Mouse (Mus musculus): ENCODE data around the gene Gmcl1.
A peak's percentile ranks its signal among the peaks of the same experiment; 100 is the strongest.

Gmcl1 gene

DNA sequence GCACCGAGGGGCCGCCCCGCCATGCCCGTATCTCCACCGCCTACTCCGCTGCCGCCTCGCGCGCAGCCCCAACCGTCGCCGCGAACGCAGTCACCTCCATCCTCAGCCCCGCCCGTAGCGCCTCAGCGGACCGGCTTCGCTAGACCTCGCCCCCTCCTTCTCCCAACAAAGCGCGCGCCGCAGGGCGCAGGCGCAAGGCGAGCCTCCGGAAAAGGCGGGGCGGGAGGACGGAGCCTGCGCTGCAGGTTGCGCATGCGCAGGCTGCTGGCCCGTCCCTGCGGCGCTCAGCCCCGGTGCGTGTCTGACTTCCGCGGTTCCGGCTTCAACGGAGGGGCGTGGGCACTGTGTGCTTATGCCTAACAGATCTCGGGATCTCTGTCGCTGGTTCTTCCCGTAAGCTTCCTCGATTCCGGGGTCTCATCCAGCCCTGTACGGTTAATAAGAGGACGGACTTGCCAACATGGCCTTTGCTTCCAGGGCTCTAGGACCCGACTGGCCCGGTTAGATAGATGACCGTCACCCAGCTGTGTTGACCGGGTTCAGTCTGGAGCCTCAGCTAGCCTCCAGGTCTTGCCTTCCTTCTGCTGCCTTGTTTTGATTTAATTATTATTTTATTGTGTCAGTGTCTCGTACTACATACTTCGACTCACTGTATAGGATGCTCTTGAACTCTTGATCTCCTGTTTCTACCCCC lies at the start of gene Gmcl1:
Gene Gmcl1, minus strand, starts transcription at position 201 of the 694 bp plus-strand sequence.
- peak; percentile 96 for DNase-seq

DNA sequence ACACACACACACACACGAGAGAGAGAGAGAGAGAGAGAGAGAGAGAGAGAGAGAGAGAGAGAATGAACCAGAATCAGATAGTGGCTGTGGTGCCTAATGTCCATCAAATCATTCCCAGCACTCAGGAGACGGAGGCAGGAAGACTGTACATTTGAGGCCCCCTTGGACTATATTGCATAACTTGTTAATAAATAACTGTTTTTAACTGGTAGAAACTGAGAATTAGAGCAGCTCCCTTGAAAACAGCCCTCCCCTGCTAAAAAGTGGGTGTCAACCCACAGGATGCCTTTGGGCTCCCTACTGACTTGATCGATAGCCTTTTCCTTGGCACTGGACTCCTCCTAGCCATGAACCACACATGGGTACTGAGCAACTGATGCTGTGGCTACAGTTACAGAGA lies 49.2 kb upstream of the Gmcl1 start:
- DNase-seq = no peak

- no peak for DNase-seq
Observed at GRCm38 (mm10) chr6:86781361-86781957, 48.3 kb upstream of the Gmcl1 start.

DNA sequence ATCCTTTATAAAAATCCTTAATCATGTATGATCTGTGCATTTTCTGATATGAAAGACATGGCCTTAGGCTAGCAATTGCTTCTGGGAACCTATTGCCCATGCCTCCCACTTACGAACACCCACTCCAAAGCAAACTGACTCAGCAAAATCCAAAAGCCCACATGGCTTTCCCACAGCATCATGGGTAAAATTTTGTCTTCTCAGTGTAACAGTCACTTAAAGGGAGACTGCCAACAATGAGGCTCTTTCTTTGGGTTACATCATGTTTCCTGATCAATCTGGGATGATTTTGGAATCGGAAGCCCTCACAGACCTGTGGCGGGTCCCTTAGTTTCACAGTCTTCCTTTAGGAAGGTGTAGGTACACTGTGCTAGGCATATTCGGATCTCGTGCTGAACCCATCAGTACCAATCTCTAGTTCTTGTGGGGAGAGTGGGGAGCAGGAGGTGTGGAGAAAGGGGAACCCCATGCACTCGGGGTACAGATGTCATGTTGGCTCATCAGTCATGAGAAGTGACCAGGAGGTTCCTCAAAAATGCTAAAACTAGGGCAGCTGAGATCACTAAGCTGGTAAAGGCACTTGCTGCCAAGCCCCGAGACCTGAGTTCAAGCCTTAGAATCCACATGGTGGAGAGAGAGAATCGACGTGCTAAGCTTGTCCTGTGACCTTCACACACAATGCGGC lies 45.9 kb upstream of the Gmcl1 start:
- DNase-seq = no peak

DNA sequence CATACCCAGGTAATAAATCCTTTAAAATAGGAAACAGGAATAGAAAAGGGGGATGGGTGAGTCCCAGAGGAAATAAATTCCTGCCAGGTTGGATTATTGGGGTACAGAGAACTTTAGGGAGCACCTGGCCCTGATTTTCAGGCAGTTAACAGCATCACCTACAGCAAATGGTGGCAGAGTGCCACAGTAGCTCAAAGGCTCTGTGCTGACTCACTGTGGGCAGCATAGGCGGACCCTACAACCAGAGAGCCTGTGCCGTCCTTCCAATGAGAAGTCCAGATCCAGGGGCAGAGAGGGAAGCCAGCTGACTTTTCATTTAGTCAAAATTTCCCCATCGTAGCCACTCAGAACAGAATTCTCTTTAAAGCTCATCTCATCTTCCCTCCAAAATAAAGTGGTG lies 44.0 kb upstream of the Gmcl1 start:
- DNase-seq = no peak

GRCm38 (mm10) chr6:86776706-86777071 lies 43.5 kb upstream of the Gmcl1 start:
- DNase-seq = no peak

DNA sequence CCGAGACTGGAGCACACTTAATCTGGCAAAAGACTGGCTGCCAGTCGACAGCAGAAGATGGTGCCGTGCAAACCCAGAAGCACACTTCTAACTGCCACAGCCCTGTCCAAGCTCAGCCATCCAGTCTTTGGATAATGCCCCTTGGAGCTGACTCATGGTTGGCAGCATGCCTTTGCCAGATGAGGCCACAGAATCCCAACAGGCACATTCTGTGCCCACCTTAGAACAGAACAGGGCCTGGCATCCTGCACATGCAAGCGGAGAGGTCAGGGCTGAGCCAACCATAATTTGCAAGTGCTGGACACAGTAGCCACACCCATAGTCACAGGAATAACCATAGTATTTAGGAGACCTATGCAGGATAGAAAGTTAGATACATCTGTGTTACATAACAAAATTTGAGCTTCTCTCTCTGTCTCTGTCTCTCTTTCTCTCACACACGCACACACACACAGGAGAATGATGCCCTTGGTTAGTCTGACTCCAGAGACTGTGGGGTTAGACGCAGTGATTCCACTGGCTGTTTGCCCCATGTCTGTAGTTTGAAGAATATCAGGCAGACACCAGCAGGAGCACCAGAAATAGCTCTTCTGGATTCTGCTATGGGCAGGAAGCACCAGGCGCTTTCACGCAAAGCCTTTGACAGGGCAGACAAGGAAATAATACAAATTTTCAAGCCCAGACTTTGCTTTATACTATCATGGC lies 43.0 kb upstream of the Gmcl1 start:
- DNase-seq = peak; percentile 19

- no peak for DNase-seq
Observed at GRCm38 (mm10) chr6:86774937-86775336, 41.8 kb upstream of the Gmcl1 start.

GRCm38 (mm10) chr6:86773830-86774229 lies 40.6 kb upstream of the Gmcl1 start:
- no peak for DNase-seq

DNA sequence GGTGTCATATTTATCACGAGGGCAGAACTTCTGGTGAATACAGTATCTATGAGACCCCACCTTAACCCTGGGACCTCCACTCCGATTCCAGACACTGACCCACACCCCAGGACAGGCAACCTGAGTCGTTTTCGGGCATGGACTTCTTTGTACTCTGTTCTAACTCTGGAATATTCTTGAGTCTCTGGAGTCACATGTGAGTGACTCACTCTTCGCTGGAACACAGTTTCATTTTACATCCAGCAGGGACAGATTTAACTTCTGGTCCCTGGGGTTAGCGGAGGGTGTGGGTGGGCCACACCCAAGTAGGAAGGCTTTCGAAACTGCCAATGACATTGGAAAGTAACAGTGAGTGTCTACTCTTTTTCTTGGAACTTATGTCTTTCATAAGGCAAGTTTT lies 39.4 kb upstream of the Gmcl1 start:
- DNase-seq = no peak

- peak; percentile 19 for DNase-seq
Observed at GRCm38 (mm10) chr6:86768938-86769337, 35.8 kb upstream of the Gmcl1 start.

DNA sequence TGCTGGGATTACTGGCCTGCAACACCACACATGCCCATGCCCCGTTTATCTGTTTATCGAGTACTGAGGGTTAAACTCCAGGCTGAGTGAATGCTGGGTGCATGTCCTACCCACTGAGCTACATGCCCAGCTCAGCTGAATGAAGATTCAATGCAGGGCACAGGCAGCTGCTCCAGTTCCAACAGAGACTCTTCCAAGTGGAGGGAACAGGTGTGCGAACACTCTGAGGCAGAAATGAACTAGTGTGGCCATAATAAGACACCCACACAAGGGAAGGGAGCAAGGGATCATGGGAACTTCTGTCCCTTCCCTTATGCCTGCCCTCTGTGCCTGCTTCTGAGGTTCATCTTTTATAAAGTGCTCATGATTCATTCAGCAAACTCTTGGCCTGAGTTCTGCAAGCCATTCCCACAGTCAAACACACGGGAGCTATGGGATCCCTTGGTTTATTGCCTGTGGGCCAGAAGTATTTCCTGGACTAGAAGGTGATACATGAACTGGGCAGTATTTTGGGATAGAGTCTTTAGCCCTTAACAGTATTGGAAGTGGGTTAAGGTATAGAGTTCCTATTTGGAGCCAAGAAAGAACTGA lies 35.1 kb upstream of the Gmcl1 start:
- DNase-seq = no peak

GRCm38 (mm10) chr6:86767465-86767864 lies 34.3 kb upstream of the Gmcl1 start:
- DNase-seq = no peak

DNA sequence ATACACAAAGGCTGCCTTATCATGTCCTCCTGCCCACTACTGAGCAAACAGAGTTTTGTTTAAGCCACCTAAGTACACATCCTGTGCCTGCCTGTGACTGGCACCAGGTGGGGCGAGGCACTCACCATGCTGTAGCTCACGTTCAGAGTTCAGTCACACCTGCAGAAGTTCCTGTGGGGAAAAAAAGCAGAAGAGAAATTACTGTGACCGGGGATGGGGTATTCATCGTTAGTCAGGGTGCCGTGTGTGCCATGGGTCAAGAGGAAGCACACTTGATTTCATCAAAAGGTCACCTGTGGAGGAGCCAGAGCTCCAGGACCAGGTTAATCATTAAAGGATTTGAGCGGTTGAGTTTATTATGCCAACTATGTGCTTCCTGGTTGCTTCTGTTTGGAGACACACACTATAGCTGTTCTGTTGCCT lies 32.5 kb upstream of the Gmcl1 start:
- DNase-seq = peak; percentile 37

GRCm38 (mm10) chr6:86754105-86754863 lies 21.1 kb upstream of the Gmcl1 start:
- DNase-seq = no peak

GRCm38 (mm10) chr6:86752843-86753485 lies 19.8 kb upstream of the Gmcl1 start:
- no peak for DNase-seq

- DNase-seq = no peak
Observed at GRCm38 (mm10) chr6:86750961-86751360, 17.8 kb upstream of the Gmcl1 start.

GRCm38 (mm10) chr6:86749817-86750216 lies 16.6 kb upstream of the Gmcl1 start:
- DNase-seq = no peak

DNA sequence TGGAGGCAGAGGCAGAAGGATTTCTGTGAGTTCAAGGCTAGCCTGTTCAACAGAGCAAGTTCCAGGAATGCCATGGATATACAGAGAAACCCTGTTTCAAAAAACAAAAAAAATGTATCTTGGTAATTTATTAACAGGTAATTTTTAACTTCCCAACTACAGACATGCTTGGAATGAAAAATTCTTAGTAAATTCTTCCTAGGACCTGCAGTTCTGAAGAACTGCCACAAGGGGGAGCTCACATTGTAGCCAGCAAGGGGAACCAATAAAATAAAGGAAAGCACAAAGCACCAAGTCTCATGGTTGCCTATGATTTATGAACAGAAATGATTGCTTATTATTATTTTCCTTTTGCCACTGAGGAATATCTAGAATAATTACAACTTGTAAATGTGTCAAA lies 14.0 kb upstream of the Gmcl1 start:
- peak; percentile 75 for DNase-seq

GRCm38 (mm10) chr6:86740652-86741051 lies 7.5 kb upstream of the Gmcl1 start:
- no peak for DNase-seq

GRCm38 (mm10) chr6:86736830-86737229 lies 3.6 kb upstream of the Gmcl1 start:
- DNase-seq = no peak

- DNase-seq = no peak
Observed at GRCm38 (mm10) chr6:86736313-86736712, 3.1 kb upstream of the Gmcl1 start.

Data from kidney, postnatal 10 days (tissue).